Mouse (Mus musculus) intestine, embryonic 15.5 days (tissue): Measurements from ENCODE around the gene Agtr1a. TPM values are rescaled to one million over a fixed set of nuclear protein-coding genes. Genes with fewer than 3 reads are reported as not detected.

Source experiments
- ATAC-seq: fragments of 200-750 bp; cut with Nextera tagmentation; 2 replicates; pipeline ENCODE4 v1.8.0; 2017; ENCODE audit warnings: moderate TSS enrichment, moderate library complexity
- H3K27ac ChIP-seq: fragments of 300-500 bp; sonication (generic); 2 replicates; pipeline ENCODE4 v1.5.1; 2015; ENCODE audit warnings: mild to moderate bottlenecking, inconsistent platforms
- H3K27me3 ChIP-seq: fragments of 300-500 bp; sonication (generic); replicated peaks from 2 replicates; pipeline ENCODE4 v1.6.1; 2015; ENCODE audit warnings: inconsistent platforms
- H3K36me3 ChIP-seq: fragments of 300-500 bp; sonication (generic); 2 replicates; pipeline ENCODE4 v1.6.1; 2015; ENCODE audit warnings: inconsistent platforms
- H3K4me1 ChIP-seq: fragments of 300-500 bp; sonication (generic); replicated peaks from 2 replicates; pipeline ENCODE4 v1.6.1; 2015; ENCODE audit warnings: inconsistent platforms
- H3K4me2 ChIP-seq: fragments of 300-500 bp; sonication (generic); replicated peaks from 2 replicates; pipeline ENCODE4 v1.6.1; 2015; ENCODE audit warnings: mild to moderate bottlenecking, inconsistent platforms
- H3K4me3 ChIP-seq: fragments of 300-500 bp; sonication (generic); replicated peaks from 2 replicates; pipeline ENCODE4 v1.5.1; 2015; ENCODE audit warnings: inconsistent platforms
- H3K9ac ChIP-seq: fragments of 300-500 bp; sonication (generic); 2 replicates; pipeline ENCODE4 v1.6.1; 2015; ENCODE audit warnings: inconsistent platforms
- H3K9me3 ChIP-seq: fragments of 300-500 bp; sonication (generic); 2 replicates; pipeline ENCODE4 v1.6.1; 2016; ENCODE audit warnings: inconsistent platforms
- WGBS: fragments of 180-500 bp; shearing (Covaris S2); methylation state at CpG from one replicate; pipeline ENCODE4 v1.1.7; 2015; 5-methylcytosine and 5-hydroxymethylcytosine counted together
- polyA plus RNA-seq: library from polyadenylated mRNA; unstranded; fragments of >200 nt; fragmentation: Nextera tagmentation; extraction: Ambion mirVana; gene quantifications from 2 replicates; pipeline ENCODE4 v1.2.1, GENCODE M21; 2015

Gene Agtr1a
- polyA plus RNA-seq, 1 experiment from 2014 or later: 2.4 TPM

DNA sequence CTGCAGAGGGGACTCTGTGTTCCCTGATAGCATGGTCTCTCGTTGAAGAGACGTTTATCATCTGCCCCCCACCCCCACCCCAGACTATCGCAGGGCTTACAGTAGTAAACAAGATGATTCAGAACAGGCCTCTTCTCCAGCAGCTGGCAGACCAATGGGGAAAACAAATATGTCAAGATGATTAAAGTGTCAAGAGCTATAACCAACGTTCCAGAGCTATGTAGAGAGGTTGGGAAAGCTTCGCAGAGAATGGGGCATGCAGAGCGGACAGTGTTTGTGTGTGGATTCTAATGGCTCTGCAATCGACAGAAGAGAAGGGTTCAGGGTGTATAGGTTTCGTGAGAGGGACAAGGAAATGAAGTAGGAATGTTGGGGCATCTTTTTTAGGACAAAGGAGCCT is 31.9 kb downstream of the Agtr1a start:
- Histone ChIP-seq H3K9ac (no peak overlapping the region), H3K4me2 (no peak overlapping the region), H3K27me3 (no peaks in the 10 kb centered on the region), H3K4me1 (no peaks in the 10 kb centered on the region), H3K36me3 (no peaks in the 10 kb centered on the region), H3K27ac (no peak overlapping the region), H3K4me3 (no peak overlapping the region), H3K9me3 (no peaks in the 10 kb centered on the region)
- WGBS: 24% methylated on average over 8 of the region's 8 CpGs
- ATAC-seq: no peak

DNA sequence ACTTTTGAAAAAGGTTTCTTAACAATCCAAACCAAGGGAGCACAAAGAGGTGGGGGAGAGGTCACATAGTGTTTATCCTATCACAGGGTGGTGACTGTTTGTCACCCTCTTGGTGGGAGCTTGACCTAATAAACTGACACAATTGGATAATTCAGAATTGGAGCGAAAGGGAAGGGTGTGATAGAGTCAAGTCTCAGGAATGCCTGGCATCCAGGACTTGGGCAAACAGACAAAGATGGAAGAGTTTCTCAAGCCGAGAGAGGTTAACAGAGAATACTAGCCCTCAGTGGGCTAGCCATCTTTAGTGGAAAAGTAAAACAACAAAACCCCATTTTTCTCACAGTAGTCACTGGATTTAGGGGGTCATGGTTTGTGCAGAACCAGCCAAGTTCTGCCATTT is 32.5 kb downstream of the Agtr1a start:
- ATAC-seq: no peak
- H3K4me1 ChIP-seq: no peaks in the 10 kb centered on the region
- no peaks in the 10 kb centered on the region for H3K9me3 ChIP-seq
- no peaks in the 10 kb centered on the region for H3K27me3 ChIP-seq
- no peak overlapping the region for H3K27ac ChIP-seq
- H3K9ac ChIP-seq: no peak overlapping the region
- no peak overlapping the region for H3K4me2 ChIP-seq
- 41% methylated on average over 2 of the region's 2 CpGs for WGBS
- no peak overlapping the region for H3K4me3 ChIP-seq
- no peaks in the 10 kb centered on the region for H3K36me3 ChIP-seq

DNA sequence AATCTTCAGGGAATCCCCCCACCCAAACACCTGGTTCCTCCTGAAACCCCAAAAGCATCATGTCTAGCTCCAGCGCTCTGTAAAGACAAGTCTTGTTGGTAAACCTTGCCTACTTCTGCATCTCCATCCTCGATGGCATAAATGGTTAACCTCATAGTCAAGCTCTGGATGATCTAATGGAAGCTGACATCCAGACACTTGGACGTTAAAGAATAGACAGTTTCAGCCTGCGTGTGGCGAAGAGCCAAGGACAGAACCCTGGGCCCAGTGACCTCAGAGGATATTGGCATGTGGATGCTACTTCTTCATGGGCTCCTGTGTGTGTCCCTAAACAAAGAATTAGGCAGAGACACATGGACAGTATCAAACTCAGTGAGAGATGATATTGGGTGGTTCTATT is 42.6 kb downstream of the Agtr1a start:
- Histone ChIP-seq H3K4me2 (no peak overlapping the region), H3K9ac (no peak overlapping the region), H3K27ac (no peak overlapping the region), H3K27me3 (no peaks in the 10 kb centered on the region), H3K4me3 (no peak overlapping the region), H3K4me1 (no peaks in the 10 kb centered on the region), H3K9me3 (no peaks in the 10 kb centered on the region), H3K36me3 (no peaks in the 10 kb centered on the region)
- WGBS: 86% methylated on average over 5 of the region's 5 CpGs
- no peak for ATAC-seq

DNA sequence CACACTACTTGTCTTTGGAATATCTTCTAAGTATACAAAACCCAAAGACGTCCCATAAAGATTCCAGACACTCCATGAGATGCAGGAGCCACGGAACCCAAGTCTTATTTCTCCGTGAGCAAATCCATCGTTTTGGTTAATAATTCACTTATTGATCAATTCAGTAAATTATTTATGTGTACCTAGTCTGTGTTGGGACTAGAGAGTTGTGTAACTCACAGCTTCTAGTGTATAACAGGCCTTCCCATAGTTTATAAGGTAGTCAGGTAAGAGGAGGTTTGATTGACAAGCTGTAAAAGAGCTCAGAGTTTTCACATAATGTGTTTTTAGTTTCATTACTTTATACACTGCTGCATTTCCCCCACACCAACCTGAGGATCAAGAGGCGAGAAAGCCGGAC is 48.9 kb downstream of the Agtr1a start:
- Histone ChIP-seq H3K9me3 (no peaks in the 10 kb centered on the region), H3K36me3 (no peaks in the 10 kb centered on the region), H3K4me1 (no peaks in the 10 kb centered on the region), H3K9ac (no peak overlapping the region), H3K27me3 (no peaks in the 10 kb centered on the region), H3K4me3 (no peak overlapping the region), H3K4me2 (no peak overlapping the region), H3K27ac (no peak overlapping the region)
- 77% methylated on average over 6 of the region's 6 CpGs for WGBS
- no peak for ATAC-seq

DNA sequence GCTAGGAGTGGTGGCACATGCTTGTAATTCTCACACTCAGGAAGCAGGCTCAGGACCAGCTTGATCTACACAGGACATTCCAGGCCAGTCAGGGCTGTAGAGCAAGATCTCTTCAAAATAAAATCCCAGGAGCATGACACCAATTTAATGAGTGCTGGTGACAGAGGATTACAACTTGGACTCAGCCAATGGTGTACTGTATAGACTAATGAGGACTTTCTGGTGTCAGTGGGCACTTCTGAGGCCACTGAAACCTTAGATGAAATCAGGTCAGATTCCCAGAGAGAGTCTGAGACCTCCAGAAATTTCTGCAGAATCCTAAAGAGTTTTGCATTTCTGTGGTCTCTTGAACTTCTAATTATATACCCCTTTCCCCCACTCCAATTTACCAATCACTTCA is 57.9 kb downstream of the Agtr1a start:
- no peaks in the 10 kb centered on the region for H3K36me3 ChIP-seq
- H3K4me3 ChIP-seq: no peak overlapping the region
- no peak for ATAC-seq
- H3K9me3 ChIP-seq: no peaks in the 10 kb centered on the region
- H3K27ac ChIP-seq: no peak overlapping the region
- H3K27me3 ChIP-seq: no peaks in the 10 kb centered on the region
- no peaks in the 10 kb centered on the region for H3K4me1 ChIP-seq
- H3K9ac ChIP-seq: no peak overlapping the region
- no peak overlapping the region for H3K4me2 ChIP-seq

DNA sequence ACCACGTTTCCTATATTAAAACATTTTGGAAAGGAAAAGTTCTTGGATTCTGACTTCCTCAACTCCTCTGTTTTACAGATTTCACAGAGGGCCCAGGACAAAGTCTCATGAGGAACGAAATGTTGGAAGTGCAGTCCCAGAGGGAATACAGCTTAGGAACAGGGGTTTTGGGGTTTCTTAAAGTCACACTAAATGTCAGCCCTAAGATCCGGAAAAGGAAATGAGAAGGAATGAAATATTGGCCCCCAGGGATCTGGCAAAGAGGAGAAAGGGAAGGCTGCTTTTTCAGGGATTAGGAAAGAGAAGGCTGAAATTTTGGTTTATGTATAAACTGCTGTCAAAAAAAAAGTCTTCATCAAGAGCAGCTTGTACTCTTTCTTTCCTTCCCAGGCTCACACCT is 60.2 kb downstream of the Agtr1a start:
- Histone ChIP-seq H3K4me1 (no peaks in the 10 kb centered on the region), H3K27me3 (no peaks in the 10 kb centered on the region), H3K36me3 (no peaks in the 10 kb centered on the region), H3K9ac (no peak overlapping the region), H3K4me2 (no peak overlapping the region), H3K27ac (no peak overlapping the region), H3K4me3 (no peak overlapping the region), H3K9me3 (no peaks in the 10 kb centered on the region)
- 68% methylated on average over 3 of the region's 3 CpGs for WGBS
- ATAC-seq: no peak

DNA sequence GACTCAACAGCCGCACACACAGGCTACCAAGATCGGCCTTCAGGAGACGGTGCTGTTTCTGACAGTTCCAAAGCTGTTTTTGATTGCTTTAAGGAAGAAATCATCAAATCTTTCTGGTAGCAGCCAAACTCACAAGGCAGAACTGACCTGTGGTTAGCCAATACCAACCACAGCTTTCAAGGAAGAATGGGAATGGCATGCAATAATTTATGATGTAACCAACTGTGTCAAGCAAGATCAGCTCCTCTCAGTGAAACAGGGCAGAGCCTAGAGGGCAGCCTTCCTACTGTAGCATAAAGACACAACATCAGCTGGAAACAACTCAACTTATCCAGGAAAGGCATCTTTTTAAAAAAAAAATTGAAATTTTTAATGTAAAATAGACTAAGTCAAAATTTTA is 62.6 kb downstream of the Agtr1a start:
- Histone ChIP-seq H3K4me3 (no peak overlapping the region), H3K36me3 (no peaks in the 10 kb centered on the region), H3K4me1 (no peaks in the 10 kb centered on the region), H3K9me3 (no peaks in the 10 kb centered on the region), H3K9ac (no peak overlapping the region), H3K4me2 (no peak overlapping the region), H3K27ac (no peak overlapping the region), H3K27me3 (no peaks in the 10 kb centered on the region)
- WGBS: 83% methylated on average over 3 of the region's 3 CpGs
- ATAC-seq: no peak

DNA sequence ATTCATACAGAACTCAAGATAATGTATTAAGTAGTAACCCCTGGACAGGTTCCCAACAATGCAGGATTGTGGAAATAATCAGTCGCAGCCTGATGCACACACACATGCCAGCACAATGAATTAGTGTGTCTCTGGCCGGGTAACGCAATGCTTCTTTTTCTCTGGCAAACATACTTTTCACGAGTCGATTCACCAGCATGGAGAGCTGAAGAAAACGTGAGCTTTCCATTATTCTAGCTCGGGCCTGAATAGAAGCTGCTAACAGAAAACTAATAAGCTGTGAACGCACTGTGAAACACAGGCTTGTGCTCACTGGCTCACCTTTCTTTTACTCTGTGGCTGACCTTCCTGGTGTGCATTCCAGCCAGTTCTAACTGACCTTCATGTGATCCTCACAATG is 64.4 kb downstream of the Agtr1a start:
- no peaks in the 10 kb centered on the region for H3K36me3 ChIP-seq
- no peak overlapping the region for H3K4me3 ChIP-seq
- no peak overlapping the region for H3K27ac ChIP-seq
- H3K4me2 ChIP-seq: no peak overlapping the region
- no peak overlapping the region for H3K9ac ChIP-seq
- H3K27me3 ChIP-seq: no peaks in the 10 kb centered on the region
- H3K4me1 ChIP-seq: no peaks in the 10 kb centered on the region
- H3K9me3 ChIP-seq: no peaks in the 10 kb centered on the region
- no peak for ATAC-seq
- WGBS: 82% methylated on average over 8 of the region's 8 CpGs

DNA sequence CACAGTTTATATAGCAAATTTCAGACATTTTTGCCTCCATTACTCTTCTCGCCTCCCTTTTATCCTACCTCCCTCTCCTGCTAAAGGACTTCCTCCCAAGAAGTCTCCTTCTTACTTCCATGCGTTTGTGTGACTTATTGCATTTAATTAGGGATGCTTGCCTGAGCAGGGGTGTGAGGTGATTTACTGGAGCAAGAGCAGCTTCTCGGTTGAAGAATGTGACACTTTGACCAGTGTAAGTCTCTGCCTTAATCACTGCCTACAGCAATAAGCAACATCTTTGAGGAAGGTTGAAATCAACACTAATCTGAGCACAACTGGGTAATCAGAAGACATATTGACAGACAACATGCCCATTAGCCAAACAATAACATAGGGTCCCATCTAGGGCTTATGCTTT is 67.6 kb downstream of the Agtr1a start:
- no peak overlapping the region for H3K4me2 ChIP-seq
- ATAC-seq: no peak
- H3K4me1 ChIP-seq: no peaks in the 10 kb centered on the region
- H3K27ac ChIP-seq: no peak overlapping the region
- H3K9me3 ChIP-seq: no peaks in the 10 kb centered on the region
- no peaks in the 10 kb centered on the region for H3K27me3 ChIP-seq
- WGBS: 60% methylated on average over 3 of the region's 3 CpGs
- no peak overlapping the region for H3K9ac ChIP-seq
- no peak overlapping the region for H3K4me3 ChIP-seq
- H3K36me3 ChIP-seq: no peaks in the 10 kb centered on the region

DNA sequence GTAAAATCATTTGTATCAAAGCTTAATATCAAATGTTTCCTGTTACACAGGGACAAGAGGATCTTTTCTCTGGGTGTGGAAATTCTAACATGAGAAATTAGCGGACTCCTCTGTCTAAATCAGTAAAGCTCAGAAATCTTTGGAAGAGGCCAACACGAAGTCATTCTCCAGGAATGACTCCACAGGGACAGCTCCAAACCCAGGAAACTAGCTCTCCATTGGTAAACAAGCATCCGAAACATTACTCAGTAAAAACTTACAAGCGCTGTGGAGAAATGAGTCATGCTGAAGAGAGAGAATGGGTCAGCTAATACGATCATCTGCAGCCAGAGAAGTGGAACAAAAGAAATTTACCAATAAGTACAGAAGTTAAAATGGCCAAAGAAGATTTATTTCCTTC is 82.4 kb downstream of the Agtr1a start:
- WGBS: 79% methylated on average over 5 of the region's 5 CpGs
- H3K36me3 ChIP-seq: no peaks in the 10 kb centered on the region
- H3K27me3 ChIP-seq: no peaks in the 10 kb centered on the region
- no peak for ATAC-seq
- H3K9ac ChIP-seq: no peak overlapping the region
- H3K4me1 ChIP-seq: no peaks in the 10 kb centered on the region
- no peak overlapping the region for H3K27ac ChIP-seq
- H3K9me3 ChIP-seq: no peaks in the 10 kb centered on the region
- H3K4me3 ChIP-seq: no peak overlapping the region
- no peak overlapping the region for H3K4me2 ChIP-seq

DNA sequence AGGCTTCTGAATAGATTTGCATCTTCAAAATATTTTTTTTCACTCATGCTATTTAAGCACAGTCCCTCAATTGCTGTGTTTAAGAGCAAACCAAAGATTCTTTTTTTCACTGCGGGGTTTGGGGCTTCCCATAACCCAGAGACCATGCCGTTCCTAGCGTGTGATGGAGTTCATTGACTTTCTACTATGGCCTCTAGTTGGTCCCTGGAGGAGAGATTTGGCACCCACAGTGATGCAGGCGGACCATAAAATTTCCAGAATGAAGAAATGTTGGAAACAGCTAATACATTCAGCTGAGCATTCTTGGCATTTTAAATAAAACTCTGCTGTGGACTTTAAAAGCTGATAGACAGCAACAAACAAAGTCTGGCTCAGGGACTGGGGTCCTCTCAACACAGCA is 90.8 kb downstream of the Agtr1a start:
- Histone ChIP-seq H3K9me3 (no peaks in the 10 kb centered on the region), H3K4me2 (no peak overlapping the region), H3K36me3 (no peaks in the 10 kb centered on the region), H3K27ac (no peak overlapping the region), H3K4me1 (no peaks in the 10 kb centered on the region), H3K27me3 (no peaks in the 10 kb centered on the region), H3K4me3 (no peak overlapping the region), H3K9ac (no peak overlapping the region)
- 88% methylated on average over 4 of the region's 4 CpGs for whole genome bisulfite sequencing
- no peak for ATAC-seq

DNA sequence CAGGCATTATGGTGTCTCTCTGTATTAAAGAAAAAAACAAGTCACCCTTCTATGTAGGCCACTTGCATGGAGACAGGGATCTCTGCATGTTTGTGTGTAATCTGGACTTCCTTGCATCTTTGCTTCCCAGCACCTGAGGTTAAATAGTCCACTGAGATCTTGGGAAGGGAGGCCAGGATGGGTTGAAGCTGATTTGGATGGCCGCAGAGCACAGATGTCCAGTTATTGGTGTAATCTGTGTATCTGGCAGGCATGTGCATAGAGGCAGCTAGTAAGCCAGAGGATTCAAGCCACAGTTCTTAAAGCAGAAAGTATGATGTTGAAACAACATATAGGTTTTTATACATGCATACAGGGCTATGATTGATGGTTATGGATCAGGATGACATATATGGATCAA is 91.2 kb downstream of the Agtr1a start:
- Histone ChIP-seq H3K4me1 (no peaks in the 10 kb centered on the region), H3K9me3 (no peaks in the 10 kb centered on the region), H3K9ac (no peak overlapping the region), H3K4me2 (no peak overlapping the region), H3K4me3 (no peak overlapping the region), H3K27ac (no peak overlapping the region), H3K36me3 (no peaks in the 10 kb centered on the region), H3K27me3 (no peaks in the 10 kb centered on the region)
- WGBS: 91% methylated on average over 1 of the region's 1 CpGs
- no peak for ATAC-seq
